Mouse (Mus musculus) bone marrow macrophage, adult 2 months (primary cell): ENCODE results near the gene Ccndbp1.

Experiments used
- CTCF ChIP-seq: IDR thresholded peaks from 2 replicates; pipeline ENCODE4 v1.5.1; 2012; ENCODE audit warnings: low read depth, mild to moderate bottlenecking, low read length, moderate library complexity
- POLR2A ChIP-seq: IDR thresholded peaks from 2 replicates; pipeline ENCODE4 v1.6.1; 2012; ENCODE audit warnings: mild to moderate bottlenecking, low read depth, low read length, borderline replicate concordance

DNA sequence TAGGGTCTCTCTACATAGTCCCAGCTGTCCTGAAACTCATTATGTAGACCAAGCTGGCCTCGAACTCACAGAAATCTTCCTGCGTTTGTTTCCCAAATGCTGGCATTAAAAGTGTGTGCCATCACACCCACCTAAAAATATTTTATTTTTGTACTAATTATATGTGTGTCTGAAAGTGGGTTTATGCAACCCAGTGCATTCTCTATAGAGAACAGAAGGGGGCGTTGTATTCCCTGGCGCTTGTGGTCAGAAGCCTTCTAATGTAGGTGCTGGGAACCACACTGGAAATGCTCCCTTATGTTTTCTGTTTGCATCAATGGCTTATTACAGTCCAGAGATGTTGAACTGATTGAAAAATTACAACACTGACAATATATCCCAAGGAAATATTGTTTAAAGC lies 31.9 kb upstream of the Ccndbp1 start:
- TF ChIP-seq POLR2A = no peak
- TF ChIP-seq CTCF = no peak
